Mouse (Mus musculus): ENCODE measurements around the gene Map3k5. TPM values are rescaled to one million over a fixed set of nuclear protein-coding genes. Genes with fewer than 3 reads are reported as not detected.

Gene Map3k5
- polyA plus RNA-seq, 1 experiment = 2.2 TPM

- Histone ChIP-seq H3K27ac (ENCODE audit: insufficient read depth, low read depth, low read length) (no peak overlapping the region), H3K4me1 (ENCODE audit: control insufficient read depth, insufficient read depth, insufficient read length, low read length) (peaks cover 18% of the 10 kb centered on the region; the same call in 1 of the 2 replicates), H3K27me3 (ENCODE audit: control insufficient read depth, insufficient read depth, low read length) (no peaks in the 10 kb centered on the region), H3K36me3 (ENCODE audit: control insufficient read depth, insufficient read depth, low read length) (no peaks in the 10 kb centered on the region), H3K4me3 (ENCODE audit: low read depth, low read length) (no peak overlapping the region)
- TF ChIP-seq CTCF (IDR thresholded peaks at IDR 0.05; ENCODE audit: extremely low read depth, insufficient read length, insufficient replicate concordance, low read depth, low read length) (no peak), POLR2A (IDR thresholded peaks at IDR 0.05; ENCODE audit: low read depth, low read length) (no peak)
- 67% methylated on average over 6 of the region's 6 CpGs for WGBS
These were observed 6.8 kb downstream of the Map3k5 start for GRCm38 (mm10) chr10:19941063-19941462.

- Histone ChIP-seq H3K36me3 (ENCODE audit: control insufficient read depth, insufficient read depth, low read length) (no peaks in the 10 kb centered on the region), H3K4me3 (ENCODE audit: low read depth, low read length) (no peak overlapping the region), H3K27ac (ENCODE audit: insufficient read depth, low read depth, low read length) (no peak overlapping the region), H3K27me3 (ENCODE audit: control insufficient read depth, insufficient read depth, low read length) (no peaks in the 10 kb centered on the region), H3K4me1 (ENCODE audit: control insufficient read depth, insufficient read depth, insufficient read length, low read length) (peaks cover 16% of the 10 kb centered on the region; the same call in 1 of the 2 replicates)
- TF ChIP-seq CTCF (IDR thresholded peaks at IDR 0.05; ENCODE audit: extremely low read depth, insufficient read length, insufficient replicate concordance, low read depth, low read length) (no peak), POLR2A (IDR thresholded peaks at IDR 0.05; ENCODE audit: low read depth, low read length) (no peak)
- 68% methylated on average over 9 of the region's 9 CpGs for WGBS
These were observed 7.6 kb downstream of the Map3k5 start for GRCm38 (mm10) chr10:19941914-19942313.

- no peaks in the 10 kb centered on the region for H3K36me3 ChIP-seq (ENCODE audit: control insufficient read depth, insufficient read depth, low read length)
- WGBS = 99% methylated on average over 3 of the region's 3 CpGs
- H3K4me3 ChIP-seq (ENCODE audit: low read depth, low read length) = no peak overlapping the region
- TF ChIP-seq CTCF (IDR thresholded peaks at IDR 0.05; ENCODE audit: extremely low read depth, insufficient read length, insufficient replicate concordance, low read depth, low read length) (no peak), POLR2A (IDR thresholded peaks at IDR 0.05; ENCODE audit: low read depth, low read length) (no peak)
- peaks cover 9% of the 10 kb centered on the region; the same call in 1 of the 2 replicates for H3K4me1 ChIP-seq (ENCODE audit: control insufficient read depth, insufficient read depth, insufficient read length, low read length)
- no peaks in the 10 kb centered on the region for H3K27me3 ChIP-seq (ENCODE audit: control insufficient read depth, insufficient read depth, low read length)
- H3K27ac ChIP-seq (ENCODE audit: insufficient read depth, low read depth, low read length) = no peak overlapping the region
These were observed 8.3 kb downstream of the Map3k5 start for GRCm38 (mm10) chr10:19942621-19943020.

- TF ChIP-seq CTCF (IDR thresholded peaks at IDR 0.05; ENCODE audit: extremely low read depth, insufficient read length, insufficient replicate concordance, low read depth, low read length) (no peak), POLR2A (IDR thresholded peaks at IDR 0.05; ENCODE audit: low read depth, low read length) (no peak)
- no peaks in the 10 kb centered on the region for H3K27me3 ChIP-seq (ENCODE audit: control insufficient read depth, insufficient read depth, low read length)
- no peak overlapping the region for H3K27ac ChIP-seq (ENCODE audit: insufficient read depth, low read depth, low read length)
- no peaks in the 10 kb centered on the region for H3K36me3 ChIP-seq (ENCODE audit: control insufficient read depth, insufficient read depth, low read length)
- 65% methylated on average over 7 of the region's 7 CpGs for WGBS
- H3K4me3 ChIP-seq (ENCODE audit: low read depth, low read length) = no peak overlapping the region
- no peaks in the 10 kb centered on the region for H3K4me1 ChIP-seq (ENCODE audit: control insufficient read depth, insufficient read depth, insufficient read length, low read length)
These were observed 11.4 kb downstream of the Map3k5 start for GRCm38 (mm10) chr10:19945651-19946050.

- Histone ChIP-seq H3K36me3 (ENCODE audit: control insufficient read depth, insufficient read depth, low read length) (no peaks in the 10 kb centered on the region), H3K27ac (ENCODE audit: insufficient read depth, low read depth, low read length) (no peak overlapping the region)
- 90% methylated on average over 6 of the region's 6 CpGs for WGBS
These were observed 12.4 kb downstream of the Map3k5 start for GRCm38 (mm10) chr10:19946644-19947043.

GRCm38 (mm10) chr10:19947441-19947840 is 13.2 kb downstream of the Map3k5 start:
- TF ChIP-seq CTCF (IDR thresholded peaks at IDR 0.05; ENCODE audit: extremely low read depth, insufficient read length, insufficient replicate concordance, low read depth, low read length) (no peak), POLR2A (IDR thresholded peaks at IDR 0.05; ENCODE audit: low read depth, low read length) (no peak)
- WGBS = 91% methylated on average over 10 of the region's 10 CpGs

More at GRCm38 (mm10) chr10:19946644-19947043, 12.4 kb downstream of the Map3k5 start:
- H3K4me3 ChIP-seq (ENCODE audit: low read depth, low read length) = no peak overlapping the region
- no peaks in the 10 kb centered on the region for H3K27me3 ChIP-seq (ENCODE audit: control insufficient read depth, insufficient read depth, low read length)
- no peak for TF ChIP-seq POLR2A (IDR thresholded peaks at IDR 0.05; ENCODE audit: low read depth, low read length)
- no peak for TF ChIP-seq CTCF (IDR thresholded peaks at IDR 0.05; ENCODE audit: extremely low read depth, insufficient read length, insufficient replicate concordance, low read depth, low read length)
- H3K4me1 ChIP-seq (ENCODE audit: control insufficient read depth, insufficient read depth, insufficient read length, low read length) = no peaks in the 10 kb centered on the region

GRCm38 (mm10) chr10:19947901-19948300 is 13.6 kb downstream of the Map3k5 start:
- TF ChIP-seq CTCF (IDR thresholded peaks at IDR 0.05; ENCODE audit: extremely low read depth, insufficient read length, insufficient replicate concordance, low read depth, low read length) (no peak), POLR2A (IDR thresholded peaks at IDR 0.05; ENCODE audit: low read depth, low read length) (no peak)
- H3K36me3 ChIP-seq (ENCODE audit: control insufficient read depth, insufficient read depth, low read length) = no peaks in the 10 kb centered on the region
- H3K4me1 ChIP-seq (ENCODE audit: control insufficient read depth, insufficient read depth, insufficient read length, low read length) = no peaks in the 10 kb centered on the region
- H3K4me3 ChIP-seq (ENCODE audit: low read depth, low read length) = no peak overlapping the region
- WGBS = 97% methylated on average over 5 of the region's 5 CpGs
- no peak overlapping the region for H3K27ac ChIP-seq (ENCODE audit: insufficient read depth, low read depth, low read length)
- H3K27me3 ChIP-seq (ENCODE audit: control insufficient read depth, insufficient read depth, low read length) = no peaks in the 10 kb centered on the region

More at GRCm38 (mm10) chr10:19947441-19947840, 13.2 kb downstream of the Map3k5 start:
- Histone ChIP-seq H3K4me1 (ENCODE audit: control insufficient read depth, insufficient read depth, insufficient read length, low read length) (no peaks in the 10 kb centered on the region), H3K27ac (ENCODE audit: insufficient read depth, low read depth, low read length) (no peak overlapping the region), H3K27me3 (ENCODE audit: control insufficient read depth, insufficient read depth, low read length) (no peaks in the 10 kb centered on the region), H3K36me3 (ENCODE audit: control insufficient read depth, insufficient read depth, low read length) (no peaks in the 10 kb centered on the region), H3K4me3 (ENCODE audit: low read depth, low read length) (no peak overlapping the region)
